Mouse (Mus musculus): Measurements from ENCODE around the gene Rpl18.

Rpl18 gene

DNA sequence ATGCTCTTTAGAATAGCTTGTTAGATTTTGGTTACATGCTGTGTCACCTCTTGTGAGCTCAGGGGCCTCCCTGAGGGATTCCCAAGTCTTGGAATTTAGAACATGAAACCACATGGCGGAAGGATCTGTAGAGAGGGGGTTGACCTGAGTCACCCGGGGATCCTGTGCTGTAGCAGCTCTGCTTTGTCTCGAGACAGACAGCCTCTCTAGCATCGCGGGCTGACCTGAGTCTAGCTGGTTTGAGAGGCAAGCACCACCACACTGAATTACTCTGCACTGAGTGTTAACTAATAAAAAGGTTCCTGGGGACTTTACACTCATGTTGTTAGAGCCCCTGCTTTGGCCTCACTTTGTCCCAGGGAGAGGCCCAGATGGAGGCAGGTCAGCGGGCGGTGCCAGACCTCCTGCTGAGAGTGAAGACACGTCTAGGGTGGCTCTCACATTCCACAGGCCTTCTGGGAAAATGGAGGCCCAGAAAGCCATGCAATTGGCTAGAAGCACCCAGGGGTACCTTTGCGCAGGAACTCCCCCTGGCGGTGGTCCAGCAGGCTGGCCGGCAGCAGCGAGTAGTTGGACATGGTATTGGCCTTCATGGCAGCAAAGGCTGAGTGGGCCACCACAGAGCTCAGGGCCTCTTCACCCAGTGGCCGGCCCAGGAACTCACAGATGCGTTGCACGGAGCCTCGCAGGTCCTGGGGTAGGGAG is 15.6 kb downstream of the Rpl18 start:
- DNase-seq (ENCODE audit: low spot score in 2 of 2) = no peak

DNA sequence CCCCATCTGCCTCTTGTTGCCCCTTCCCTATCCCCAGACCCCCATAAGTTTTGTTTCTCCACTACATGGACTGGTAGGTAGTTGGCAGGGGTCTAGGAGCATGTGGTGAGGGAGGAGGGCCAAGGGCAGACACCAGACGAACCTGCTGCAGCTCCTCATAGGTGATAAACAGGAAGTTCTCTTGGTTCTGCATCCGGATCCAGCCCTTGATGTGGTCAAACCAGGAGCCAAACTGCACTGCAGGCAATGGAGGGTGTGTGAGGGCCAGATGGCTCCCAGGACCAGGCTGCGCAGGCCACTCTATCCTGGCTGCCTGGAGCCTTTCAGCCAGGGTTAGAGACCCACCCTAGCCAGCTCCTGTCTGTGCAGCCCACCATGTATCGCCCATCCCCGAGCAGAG is 18.2 kb downstream of the Rpl18 start:
- DNase-seq (ENCODE audit: low spot score in 2 of 2) = no peak

DNA sequence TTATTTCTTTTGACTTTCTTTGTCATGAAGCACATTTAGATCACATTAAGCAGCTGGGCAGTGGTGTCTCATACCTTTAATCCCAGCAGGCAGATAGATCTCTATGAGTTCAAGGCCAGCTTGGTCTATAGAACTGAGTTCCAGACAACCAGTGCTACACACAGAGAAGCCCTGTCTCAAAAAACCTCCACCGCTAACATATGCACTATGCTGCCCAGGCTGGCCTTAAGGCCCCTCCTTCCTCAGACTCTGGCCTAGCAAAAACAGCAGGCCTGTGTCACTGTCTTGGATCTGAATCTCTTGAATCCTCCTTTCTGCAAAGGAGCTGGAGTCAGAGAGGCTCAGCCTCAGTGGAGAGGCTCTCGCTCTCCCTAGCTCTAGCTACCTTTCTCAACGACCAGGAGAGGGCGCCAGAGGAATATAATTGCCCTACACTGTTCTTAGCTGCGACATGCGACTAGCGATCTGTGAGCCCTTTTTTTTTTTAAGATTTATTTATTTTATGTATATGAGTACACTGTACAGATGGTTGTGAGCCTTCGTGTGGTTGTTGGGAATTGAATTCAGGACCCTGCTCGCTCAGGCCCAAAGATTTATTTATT is 24.0 kb downstream of the Rpl18 start:
- peak; percentile 60 to 80 for DNase-seq (ENCODE audit: low spot score in 2 of 2)

DNA sequence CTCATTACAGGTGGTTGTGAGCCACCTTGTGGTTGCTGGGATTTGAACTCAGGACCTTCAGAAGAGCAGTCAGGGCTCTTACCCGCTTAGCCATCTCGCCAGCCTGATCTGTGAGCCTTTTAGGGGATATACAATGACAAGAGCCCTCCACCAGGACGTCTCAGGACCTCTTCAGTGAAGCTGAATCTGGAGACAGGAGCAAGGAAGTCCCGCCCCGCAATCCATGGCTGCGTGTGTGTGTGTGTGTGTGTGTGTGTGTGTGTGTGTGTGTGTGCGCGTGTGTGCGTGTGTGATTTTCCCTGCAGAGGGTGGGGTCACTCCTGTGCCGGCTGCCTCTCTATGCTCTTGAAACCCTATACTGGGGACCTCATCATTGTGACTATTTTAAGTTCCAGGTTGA is 24.6 kb downstream of the Rpl18 start:
- DNase-seq (ENCODE audit: low spot score in 2 of 2) = no peak

DNA sequence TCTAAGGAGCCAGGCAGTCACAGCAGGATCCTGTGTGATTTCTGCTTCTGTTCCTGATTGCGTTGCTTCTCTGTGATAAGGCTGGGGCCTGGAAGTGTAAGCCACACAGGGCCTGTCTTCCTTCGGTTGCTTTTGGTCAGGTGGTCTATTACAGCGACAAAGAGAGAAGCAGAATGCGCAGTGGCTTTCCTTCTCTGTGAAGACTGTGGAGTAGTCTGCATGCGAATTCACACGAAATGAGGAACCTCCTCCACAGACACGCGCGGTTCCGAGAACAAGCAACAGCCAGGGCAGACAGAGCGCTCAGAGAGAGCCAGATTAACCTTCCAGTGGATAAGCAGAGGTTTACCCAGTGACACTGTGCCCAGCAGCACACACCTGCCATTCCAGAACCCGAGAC is 26.1 kb downstream of the Rpl18 start:
- DNase-seq (ENCODE audit: low spot score in 2 of 2) = no peak

DNA sequence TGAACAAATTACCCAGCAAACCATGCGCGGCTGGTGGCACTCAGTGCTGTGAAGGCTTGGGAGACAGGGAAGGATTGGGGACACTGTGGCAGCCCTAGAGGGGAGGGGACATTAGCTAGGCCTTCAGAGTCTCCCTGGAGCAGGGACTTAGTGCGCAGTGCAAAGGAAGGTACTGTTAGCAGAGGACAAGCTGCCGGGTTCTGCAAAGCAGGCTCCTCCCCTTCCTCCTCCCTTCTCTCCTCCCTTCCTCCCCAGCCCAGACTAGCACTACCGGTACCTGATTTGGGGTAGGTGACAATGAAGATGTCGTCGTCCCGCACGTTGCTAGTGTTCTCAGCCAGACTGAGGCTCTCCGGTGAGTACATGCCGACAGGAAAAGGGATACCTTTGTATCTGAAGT is 26.5 kb downstream of the Rpl18 start:
- no peak for DNase-seq (ENCODE audit: low spot score in 2 of 2)

DNA sequence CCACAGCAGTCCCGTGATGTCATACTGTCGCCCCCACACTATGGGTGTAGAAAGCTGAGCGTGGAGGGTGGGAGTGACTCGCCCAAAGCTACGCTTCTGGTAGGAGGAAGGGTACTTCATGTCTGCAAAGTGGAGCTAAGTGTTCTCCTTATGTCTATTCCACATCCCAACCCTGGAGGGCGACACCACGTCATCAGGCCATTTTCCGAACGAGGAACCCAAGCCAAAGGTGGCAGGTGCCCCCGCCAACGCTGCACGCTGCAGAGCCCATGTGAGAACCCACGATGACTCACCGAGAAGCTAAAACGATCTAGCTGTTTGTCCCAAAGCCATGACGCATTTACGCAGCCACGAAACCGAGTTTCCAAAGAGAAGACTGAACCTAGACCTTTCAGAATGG is 27.1 kb downstream of the Rpl18 start:
- DNase-seq (ENCODE audit: low spot score in 2 of 2) = peak; percentile 50 to 65

DNA sequence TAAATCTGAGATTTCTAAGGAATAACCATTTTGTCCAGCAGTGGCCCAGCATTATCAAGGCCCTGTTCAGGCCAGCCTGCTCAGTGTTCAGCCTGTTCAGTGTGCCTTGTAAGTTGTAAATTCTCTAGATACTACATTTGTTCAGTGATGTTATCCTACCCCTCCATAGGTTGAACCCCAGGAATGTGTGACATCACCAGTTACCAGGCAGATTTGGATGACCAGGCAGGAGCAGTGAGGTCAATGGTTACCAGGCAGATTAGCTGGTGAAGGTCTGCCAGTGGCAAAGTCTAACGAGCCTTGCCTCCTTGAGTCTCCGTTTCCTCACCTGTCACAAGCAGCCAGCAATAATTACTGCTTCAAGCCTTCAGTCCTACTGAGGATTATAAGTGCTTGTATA is 29.1 kb downstream of the Rpl18 start:
- peak; percentile 37 to 69 for DNase-seq (ENCODE audit: low spot score in 2 of 2)

DNA sequence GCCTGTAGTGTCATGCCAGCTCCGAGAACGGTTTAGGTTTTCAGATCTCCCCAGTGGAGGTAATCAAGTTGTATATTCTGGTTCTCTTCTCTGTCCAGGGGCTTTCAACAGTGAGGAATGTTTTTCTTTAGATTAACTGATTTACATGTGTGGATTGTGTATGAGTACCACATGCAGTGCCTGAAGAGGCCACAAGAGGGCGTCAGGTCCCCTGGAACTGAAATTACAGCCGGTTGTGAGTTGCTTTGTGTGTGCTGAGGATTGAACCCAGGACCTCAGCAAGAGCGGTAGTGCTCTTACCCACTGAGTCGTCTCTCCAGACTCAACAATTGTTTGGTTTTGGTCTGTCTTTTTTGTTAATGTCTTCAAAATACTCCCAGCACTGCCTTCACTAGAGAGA is 31.3 kb downstream of the Rpl18 start:
- DNase-seq (ENCODE audit: low spot score in 2 of 2) = no peak

DNA sequence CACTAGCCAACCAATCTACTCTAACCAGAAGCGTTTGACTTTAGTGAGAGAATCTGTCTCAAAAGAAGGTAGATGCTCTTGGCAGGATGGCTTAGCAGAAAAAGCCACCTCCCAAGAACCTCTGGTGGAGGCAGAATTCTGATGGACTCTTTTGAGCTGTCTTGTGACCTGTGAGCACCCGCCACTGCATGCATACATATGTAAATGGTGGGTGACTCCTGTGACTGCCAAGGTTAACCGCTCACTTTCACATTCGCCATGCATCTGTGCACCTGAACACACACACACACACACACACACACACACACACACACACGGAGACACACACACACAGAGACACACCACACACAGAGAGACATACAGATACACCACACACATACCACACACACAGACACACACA is 32.2 kb downstream of the Rpl18 start:
- no peak for DNase-seq (ENCODE audit: low spot score in 2 of 2)

DNA sequence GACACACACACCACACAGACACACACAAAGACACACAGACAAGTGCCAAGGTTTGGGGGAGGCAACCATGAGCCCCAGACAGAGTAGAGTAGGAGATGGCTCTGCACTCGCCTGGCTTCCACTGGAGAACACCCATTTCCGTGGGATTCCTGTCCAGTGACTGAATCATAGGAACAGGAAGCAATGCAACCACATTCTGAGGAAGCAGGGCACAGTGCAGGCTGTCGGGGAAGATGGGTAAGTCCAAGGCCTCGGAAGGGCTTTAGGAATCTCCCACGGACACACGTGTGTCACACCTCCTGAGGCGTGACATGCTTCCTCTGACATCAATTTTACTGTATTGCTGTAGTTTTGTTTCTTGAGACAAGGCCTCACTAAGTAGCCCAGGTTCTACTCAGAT is 32.9 kb downstream of the Rpl18 start:
- no peak for DNase-seq (ENCODE audit: low spot score in 2 of 2)

DNA sequence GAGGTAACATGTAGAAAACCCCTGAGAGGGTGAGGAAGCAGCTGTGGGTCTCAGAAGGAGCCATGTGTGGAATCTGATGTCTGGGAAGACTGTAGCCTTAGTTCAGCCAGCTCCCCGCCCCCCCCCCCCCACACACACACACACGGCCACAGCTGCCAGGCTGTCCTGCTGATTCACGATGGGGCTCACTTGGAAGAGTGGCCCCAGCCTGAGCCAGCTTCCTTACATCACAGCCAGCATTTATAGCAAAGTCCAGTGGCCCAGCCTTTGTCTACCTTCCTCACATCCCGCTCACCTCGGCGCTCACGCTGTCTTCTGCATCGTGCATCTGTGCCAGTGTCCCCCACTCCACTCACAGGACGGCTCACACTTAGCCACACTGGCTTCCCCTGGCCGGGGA is 34.1 kb downstream of the Rpl18 start:
- DNase-seq (ENCODE audit: low spot score in 2 of 2) = no peak

DNA sequence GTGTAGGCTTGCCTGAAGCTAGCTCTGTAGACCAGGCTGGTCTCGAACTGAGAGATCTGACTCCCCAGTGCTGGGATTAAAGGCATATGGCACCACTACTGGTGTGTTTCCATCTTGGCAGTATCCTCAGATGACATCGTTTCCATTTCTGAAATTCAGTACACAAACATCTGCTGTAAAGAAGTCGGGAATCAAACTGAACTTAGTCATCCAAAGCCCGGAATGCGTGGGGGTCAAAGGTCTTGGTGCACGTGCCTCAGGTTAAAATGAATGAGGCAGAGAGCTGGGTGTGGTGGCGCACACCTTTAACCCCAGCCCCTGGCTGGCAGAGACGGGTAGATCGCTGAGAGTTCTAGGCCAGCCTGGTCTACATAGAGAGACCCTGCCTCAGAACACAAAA is 34.9 kb downstream of the Rpl18 start:
- DNase-seq (ENCODE audit: low spot score in 2 of 2) = no peak

DNA sequence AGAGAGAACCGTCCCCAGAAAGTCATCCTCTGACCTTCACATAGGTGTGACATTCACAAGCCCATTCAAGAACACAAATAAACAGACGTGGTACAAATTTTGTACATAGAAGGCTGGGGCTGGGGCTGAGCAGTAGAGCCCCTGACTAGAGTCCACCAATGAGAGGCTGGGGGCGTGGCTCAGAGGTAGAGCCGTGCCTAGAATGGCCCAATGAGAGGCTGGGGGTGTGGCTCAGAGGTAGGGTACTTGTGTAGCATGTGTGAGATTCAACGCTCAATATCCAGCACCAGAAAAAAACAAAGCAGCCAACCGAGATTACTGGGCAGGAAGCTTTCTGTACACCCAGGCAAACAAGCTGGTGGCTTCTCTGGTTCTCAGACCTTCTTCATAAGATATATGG is 40.4 kb downstream of the Rpl18 start:
- DNase-seq (ENCODE audit: low spot score in 2 of 2) = no peak

DNA sequence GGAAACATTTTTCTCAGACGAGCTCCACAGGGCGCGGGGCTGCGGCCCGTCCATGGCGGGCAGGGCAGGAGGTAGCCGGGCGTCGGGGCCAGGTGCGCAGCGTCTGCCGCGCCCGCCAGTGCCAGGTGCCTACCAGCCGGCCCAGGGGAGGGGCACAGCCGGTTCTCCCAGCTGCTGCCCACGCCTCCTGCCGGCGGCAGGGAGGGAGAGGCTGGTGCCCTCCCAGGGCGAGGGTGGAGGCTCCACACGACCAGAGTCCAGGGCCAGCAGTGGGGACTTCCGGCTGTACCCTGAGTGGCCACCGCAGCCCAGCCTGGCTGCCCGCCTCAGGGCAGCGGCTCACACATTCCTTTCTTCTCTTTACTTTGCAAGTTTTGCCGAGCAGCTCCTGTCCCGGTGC is 44.1 kb downstream of the Rpl18 start:
- DNase-seq (ENCODE audit: low spot score in 2 of 2) = no peak

DNA sequence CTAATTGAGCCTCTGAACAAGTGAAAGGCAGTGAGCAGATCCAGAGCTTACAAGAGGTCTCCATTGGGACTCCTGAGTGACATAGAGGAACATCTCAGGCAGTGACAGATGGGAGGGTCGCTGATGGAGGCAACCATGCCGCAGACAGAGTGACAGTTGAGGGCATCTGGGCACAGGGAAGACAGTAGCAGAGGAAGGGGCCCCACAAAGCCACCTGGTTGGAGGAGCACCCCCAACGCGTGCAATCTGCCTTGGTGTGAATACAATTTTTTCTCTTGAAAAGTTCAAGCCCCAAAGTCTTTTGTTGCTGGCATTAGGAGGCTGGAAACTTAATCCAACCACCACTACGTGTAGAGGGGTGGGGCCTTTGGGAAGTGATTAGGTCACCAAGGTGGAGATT is 44.9 kb downstream of the Rpl18 start:
- no peak for DNase-seq (ENCODE audit: low spot score in 2 of 2)

DNA sequence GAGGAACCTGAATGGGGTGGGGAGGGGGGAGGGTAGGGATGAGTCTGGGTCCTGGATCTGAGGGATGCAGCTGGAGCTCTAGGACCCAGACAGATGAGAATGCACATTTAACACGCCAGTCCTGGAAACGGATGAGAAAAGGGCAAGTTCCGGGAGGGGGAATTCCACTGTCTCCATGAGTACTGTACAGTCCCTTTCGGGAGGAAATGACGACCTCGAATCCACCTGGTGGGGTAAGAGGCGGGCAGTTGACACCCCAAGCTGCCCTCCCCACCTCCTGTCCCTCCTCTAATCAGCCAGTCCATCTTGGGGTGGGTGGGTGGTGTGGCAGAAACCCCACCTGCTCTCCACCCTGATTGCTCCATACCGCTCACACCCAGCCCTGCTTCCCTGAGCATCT is 50.7 kb downstream of the Rpl18 start:
- DNase-seq (ENCODE audit: low spot score in 2 of 2) = no peak

DNA sequence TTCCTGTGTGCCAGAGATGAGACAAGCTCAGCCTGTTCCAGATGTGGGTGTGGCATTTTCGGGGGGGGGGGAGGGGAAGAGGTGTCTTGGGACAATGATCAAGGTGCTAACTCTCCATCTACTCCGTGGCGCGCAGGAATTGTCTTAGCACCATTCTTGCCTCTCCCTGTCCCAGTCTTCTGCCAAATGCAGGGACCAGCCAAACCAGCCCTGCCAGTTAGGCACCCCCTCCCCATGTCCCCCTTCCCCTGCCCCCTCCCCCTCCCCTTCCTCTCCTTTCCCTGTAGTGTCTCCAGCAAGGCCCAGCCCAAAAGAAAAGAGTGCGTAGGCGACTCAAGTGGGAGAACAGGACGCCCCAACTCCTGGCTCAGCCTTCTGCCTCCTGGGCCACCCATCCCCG is 51.5 kb downstream of the Rpl18 start:
- no peak for DNase-seq (ENCODE audit: low spot score in 2 of 2)

DNA sequence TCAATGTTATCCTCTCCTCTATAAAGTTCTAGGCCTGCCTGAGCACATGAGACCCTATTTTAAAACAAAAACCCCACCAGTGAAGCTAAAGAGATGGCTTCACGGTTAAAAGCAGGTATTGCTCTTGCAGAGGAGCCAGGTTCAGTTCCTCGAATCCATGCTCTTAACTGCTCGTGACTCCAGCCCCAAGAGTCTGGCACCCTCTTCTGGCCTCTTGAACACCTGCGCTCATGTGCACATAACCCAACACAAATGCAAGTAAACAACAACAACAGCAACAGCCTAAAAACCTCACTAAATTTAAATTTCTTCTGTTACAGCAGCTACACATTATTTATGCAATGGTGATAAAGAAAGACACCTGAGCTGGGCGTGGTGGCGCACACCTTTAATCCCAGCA is 52.2 kb downstream of the Rpl18 start:
- no peak for DNase-seq (ENCODE audit: low spot score in 2 of 2)

Measured in frontal cortex, postnatal 25 days (tissue).